Mouse (Mus musculus): Measurements from ENCODE around the gene Pde1a.

Gene Pde1a

DNA sequence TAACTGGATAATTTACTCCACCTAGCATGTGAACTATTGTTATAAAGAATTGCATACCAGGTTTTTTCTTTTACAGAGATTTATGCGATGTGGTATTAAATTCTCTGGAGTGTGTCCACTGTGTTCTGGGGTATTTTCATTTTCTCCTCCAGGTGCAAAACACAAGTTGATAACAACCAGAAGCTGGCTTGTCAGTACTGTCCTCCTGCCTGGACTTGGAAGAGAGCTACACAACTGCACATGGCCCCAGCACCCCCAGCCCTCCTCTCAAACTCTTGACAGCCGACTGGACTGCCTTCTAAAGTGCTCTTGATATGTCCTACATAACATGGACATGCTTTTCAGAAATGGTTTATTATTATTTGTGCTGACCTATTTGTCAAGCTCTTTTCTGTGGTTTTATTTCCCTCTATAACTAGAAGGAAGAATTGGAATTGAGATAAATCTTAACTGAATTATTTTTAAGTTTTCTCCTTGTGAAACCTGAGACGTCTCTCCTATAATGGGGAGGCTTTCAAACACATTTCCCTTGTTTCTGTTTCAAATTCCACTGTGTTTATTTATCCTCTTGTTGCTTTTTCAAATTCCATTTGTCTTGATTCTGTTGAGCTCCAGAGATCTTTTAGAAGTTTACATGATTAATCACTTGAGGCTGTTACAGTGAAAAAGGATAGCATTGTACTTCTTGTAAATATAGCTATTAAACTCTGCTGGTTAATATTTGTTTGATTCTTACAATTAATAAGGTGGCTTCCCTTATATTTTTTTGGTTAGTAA, 313.4 kb downstream of the Pde1a start:
- DNase-seq (ENCODE audit: low spot score in 2 of 2): no peak

DNA sequence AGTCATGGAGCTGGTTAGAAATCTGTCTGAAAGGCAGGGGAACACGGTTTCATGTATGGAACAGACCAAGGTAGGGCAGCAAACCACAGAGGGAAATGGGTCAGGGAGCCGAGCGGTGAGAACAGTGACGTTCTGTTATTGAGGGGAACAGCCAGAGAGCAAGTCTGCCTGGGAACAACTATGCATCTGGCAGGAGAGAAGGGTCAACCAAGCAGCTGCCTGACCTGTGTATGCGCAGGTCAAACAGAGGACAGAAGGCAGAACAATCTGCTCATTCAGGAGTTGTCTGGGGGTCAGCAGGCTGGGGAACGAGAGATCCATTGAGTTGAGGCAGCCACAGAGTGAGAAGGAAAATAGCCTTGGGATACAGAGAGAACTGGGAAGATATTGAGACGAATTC, 330.6 kb downstream of the Pde1a start:
- no peak for DNase-seq (ENCODE audit: low spot score in 2 of 2)

DNA sequence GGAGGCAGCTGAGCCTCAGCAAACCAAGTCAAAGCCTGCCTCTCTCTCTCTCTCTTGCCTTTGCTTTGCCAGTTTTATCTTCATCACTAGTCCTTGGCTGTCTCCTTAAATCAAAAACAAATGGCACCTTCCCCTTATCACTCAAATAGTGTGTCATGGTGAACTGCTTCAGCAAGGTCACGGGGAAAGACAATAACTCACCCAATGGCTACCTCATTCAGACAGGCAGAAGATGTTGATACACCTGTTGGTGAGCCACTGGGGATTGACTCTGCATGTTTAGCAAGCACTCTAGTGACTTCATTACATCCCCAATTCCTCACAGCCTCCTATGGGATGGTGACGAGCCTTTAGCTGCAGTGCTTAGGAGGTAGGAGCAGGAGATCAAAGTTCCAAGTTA, 331.8 kb downstream of the Pde1a start:
- no peak for DNase-seq (ENCODE audit: low spot score in 2 of 2)

DNA sequence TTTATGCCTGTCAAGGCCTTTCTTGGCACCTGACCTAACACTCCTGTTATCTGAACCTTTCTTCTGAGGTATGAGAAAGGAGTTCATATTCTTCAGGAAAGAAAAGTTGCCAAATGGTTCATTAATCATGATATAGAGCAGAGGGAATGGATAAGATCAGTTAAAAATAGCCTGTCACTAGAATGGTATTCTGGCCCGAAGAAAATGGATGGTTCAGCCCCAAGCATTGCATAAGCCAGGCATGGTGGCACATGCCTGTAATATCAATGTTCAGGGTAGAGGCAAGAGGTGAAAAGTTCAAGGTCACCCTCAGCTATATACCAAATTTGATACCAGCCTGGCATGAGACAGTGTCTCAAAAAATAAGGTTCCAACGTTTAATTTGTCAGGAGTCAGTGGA, 336.1 kb downstream of the Pde1a start:
- no peak for DNase-seq (ENCODE audit: low spot score in 2 of 2)

DNA sequence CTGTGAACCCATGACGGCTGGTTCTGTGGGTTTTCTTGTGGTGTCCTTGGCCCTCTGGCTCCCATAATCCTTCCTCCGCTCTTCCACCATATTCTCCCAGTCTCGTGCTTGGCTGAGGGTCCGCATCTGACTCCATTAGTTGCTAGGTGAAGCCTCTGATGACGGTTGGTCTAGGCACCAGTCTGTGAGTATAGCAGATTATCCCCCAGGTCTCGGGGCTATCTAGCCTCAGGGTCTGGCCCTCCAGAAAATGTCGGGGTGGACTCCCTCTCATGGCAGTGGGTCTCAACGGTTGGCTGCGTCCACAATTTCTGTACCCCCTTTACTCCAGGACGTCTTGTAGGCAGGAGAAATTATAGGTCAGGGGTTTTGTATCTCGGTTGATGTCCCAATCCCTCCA, 342.8 kb downstream of the Pde1a start:
- no peak for DNase-seq (ENCODE audit: low spot score in 2 of 2)

DNA sequence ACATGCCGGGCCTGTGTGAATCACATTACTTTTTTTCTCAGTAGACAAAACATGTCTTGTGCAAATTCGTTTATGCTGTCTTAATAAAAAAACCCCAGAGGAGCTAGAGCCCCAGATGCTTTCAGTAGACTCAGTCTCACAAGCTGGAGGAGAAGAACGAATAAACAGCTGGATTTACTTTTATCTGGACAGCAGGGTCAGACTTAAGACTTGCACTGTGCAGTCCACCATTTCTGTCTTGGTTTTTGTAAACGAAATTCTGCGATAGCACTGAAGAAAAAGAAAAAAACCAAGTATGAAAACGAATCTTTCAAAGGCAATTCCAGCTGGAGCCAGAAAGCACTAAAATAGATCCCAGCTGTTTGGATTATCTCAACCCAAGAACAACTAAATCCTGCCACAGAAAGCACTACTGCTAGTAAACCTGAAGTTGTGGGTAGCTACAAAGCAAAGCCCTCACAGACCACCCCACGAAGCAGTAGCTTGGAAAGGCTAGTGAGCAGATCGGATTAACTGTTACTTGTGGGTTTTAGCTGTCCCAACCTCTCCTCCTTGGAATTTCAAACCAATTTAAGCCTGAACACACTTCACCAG, 343.6 kb downstream of the Pde1a start:
- no peak for DNase-seq (ENCODE audit: low spot score in 2 of 2)
